ENCODE assay signal across 17 mouse cellular contexts in genomic region chr15:22548711-22549271, GRCm38 (mm10). TPM values are rescaled to one million over a fixed set of nuclear protein-coding genes. Genes with fewer than 3 reads are reported as not detected.
DNase-seq lines count a peak whose midpoint lies in the region; ATAC-seq lines count a peak whose summit lies in the region.
"Had no signal": no experiment of that assay in that cellular context is flagged by ENCODE, and none has a peak within 500 bp of the region (broad histone marks: within the 10 kb centered on the region; RNA-seq: fewer than 3 reads in every experiment).

Gene Cdh18, plus strand, starts transcription at chr15:22549022.

- no peaks in the 10 kb centered on the region; the same call in 1 of the 2 replicates for H3K4me1 ChIP-seq in embryonic facial prominence, embryonic 14.5 days (ENCODE audit: control insufficient read depth, insufficient read depth, low read length)
- no peaks in the 10 kb centered on the region for H3K4me1 ChIP-seq in embryonic facial prominence, embryonic 10.5 days
- peaks cover 2% of the 10 kb centered on the region for H3K4me1 ChIP-seq in midbrain, embryonic 16.5 days (ENCODE audit: control insufficient read depth, insufficient read depth, low read length)
- H3K4me1 ChIP-seq: limb, embryonic 15.5 days had no signal

- no peaks in the 10 kb centered on the region for H3K27me3 ChIP-seq in embryonic facial prominence, embryonic 14.5 days (replicated peaks; ENCODE audit: control insufficient read depth, insufficient read depth, low read length)
- no peaks in the 10 kb centered on the region for H3K27me3 ChIP-seq in embryonic facial prominence, embryonic 10.5 days (replicated peaks; ENCODE audit: low read depth, poor library complexity, severe bottlenecking)
- no peaks in the 10 kb centered on the region for H3K27me3 ChIP-seq in midbrain, embryonic 16.5 days (ENCODE audit: control insufficient read depth, insufficient read depth, low read depth, low read length)
- H3K27me3 ChIP-seq: limb, embryonic 15.5 days had no signal

- H3K9me3 ChIP-seq in embryonic facial prominence, embryonic 14.5 days (ENCODE audit: control insufficient read depth, low read length), result no peaks in the 10 kb centered on the region
- no peaks in the 10 kb centered on the region for H3K9me3 ChIP-seq in embryonic facial prominence, embryonic 10.5 days
- no peaks in the 10 kb centered on the region for H3K9me3 ChIP-seq in midbrain, embryonic 16.5 days (replicated peaks; ENCODE audit: control insufficient read depth, low read length, poor library complexity, severe bottlenecking)
- H3K9me3 ChIP-seq: limb, embryonic 15.5 days had no signal

- no peak within 1 kb of the TSS for H3K27ac ChIP-seq in embryonic facial prominence, embryonic 14.5 days (replicated peaks; ENCODE audit: low read depth, low read length)
- no peak within 1 kb of the TSS for H3K27ac ChIP-seq in embryonic facial prominence, embryonic 10.5 days (replicated peaks)
- H3K27ac ChIP-seq in midbrain, embryonic 16.5 days (ENCODE audit: low read length), result 0 out of 2 replicates have a peak within 1 kb of the TSS, but pooled peaks have one; percentile 15
- H3K27ac ChIP-seq: limb, embryonic 15.5 days had no signal

- no peak within 1 kb of the TSS for H3K9ac ChIP-seq in embryonic facial prominence, embryonic 14.5 days (ENCODE audit: low read depth, low read length)
- H3K9ac ChIP-seq in midbrain, embryonic 16.5 days (ENCODE audit: low read depth, low read length), result no peak within 1 kb of the TSS
- H3K9ac ChIP-seq: limb, embryonic 15.5 days; lung, embryonic 14.5 days had no signal

- peak within 1 kb of the TSS; percentile 5; the same call in 1 of the 2 replicates for H3K4me3 ChIP-seq in embryonic facial prominence, embryonic 14.5 days (ENCODE audit: low read depth, low read length)
- no peak within 1 kb of the TSS for H3K4me3 ChIP-seq in embryonic facial prominence, embryonic 10.5 days
- H3K4me3 ChIP-seq in midbrain, embryonic 16.5 days (ENCODE audit: low read depth, low read length), result peak within 1 kb of the TSS; percentile 19
- H3K4me3 ChIP-seq: limb, embryonic 15.5 days had no signal

- 45% methylated on average over 5 of the region's 5 CpGs for WGBS in embryonic facial prominence, embryonic 14.5 days
- WGBS in embryonic facial prominence, embryonic 10.5 days, result 54% methylated on average over 5 of the region's 5 CpGs
- WGBS in midbrain, embryonic 16.5 days, result 28% methylated on average over 5 of the region's 5 CpGs

- no peaks in the 10 kb centered on the region for H3K36me3 ChIP-seq in embryonic facial prominence, embryonic 14.5 days (ENCODE audit: control insufficient read depth, insufficient read depth, low read length)
- H3K36me3 ChIP-seq in embryonic facial prominence, embryonic 10.5 days (replicated peaks), result no peaks in the 10 kb centered on the region
- H3K36me3 ChIP-seq in midbrain, embryonic 16.5 days (ENCODE audit: control insufficient read depth, insufficient read depth, low read length), result no peaks in the 10 kb centered on the region
- H3K36me3 ChIP-seq: limb, embryonic 15.5 days had no signal

- no peak for ATAC-seq in embryonic facial prominence, embryonic 14.5 days (ENCODE audit: low read depth)
- peak; percentile 68 for ATAC-seq in midbrain, embryonic 16.5 days

- peak within 1 kb of the TSS; percentile 10; the same call in 1 of the 2 replicates for H3K4me2 ChIP-seq in embryonic facial prominence, embryonic 14.5 days (ENCODE audit: low read depth, low read length)
- peak within 1 kb of the TSS; percentile 42 for H3K4me2 ChIP-seq in midbrain, embryonic 16.5 days (ENCODE audit: low read length)
- H3K4me2 ChIP-seq: limb, embryonic 15.5 days; lung, embryonic 14.5 days had no signal

- DNase-seq in embryonic facial prominence, embryonic 14.5 days (ENCODE audit: low spot score), result peak; percentile 2
- DNase-seq in embryonic facial prominence, embryonic 10.5 days (ENCODE audit: low spot score), result no peak
- DNase-seq in layer of hippocampus, postnatal 36 days, result no peak
- no peak for DNase-seq in layer of hippocampus, postnatal 14 days (ENCODE audit: low spot score in 2 of 2)
- no peak for DNase-seq in left cerebral cortex, adult 8-10 months (ENCODE audit: low spot score in 2 of 2)
- DNase-seq in kidney, adult 18-20 months, result no peak
- no peak for DNase-seq in cerebellum, adult 11 months
- DNase-seq: cerebellum, adult 9-11 months; heart, postnatal 14 days; kidney, adult 11 months; kidney, postnatal 36 days; lung, embryonic 14.5 days had no signal

RNA-seq across cellular contexts. Expression of gene Cdh18, which starts in this region (rescaled TPM):
- polyA plus RNA-seq in embryonic facial prominence, embryonic 14.5 days (2014; fragmentation: Nextera tagmentation; extraction: Ambion mirVana), result 1.4 and 2.3 TPM in 2 replicates
- polyA plus RNA-seq in embryonic facial prominence, embryonic 10.5 days (2016; fragmentation: Nextera tagmentation; extraction: Ambion mirVana), result 0.09 and 0.10 TPM in 2 replicates
- 10 to 100 TPM; 10.2 to 10.7 TPM for total RNA-seq in layer of hippocampus, postnatal 36 days (2021)
- total RNA-seq in layer of hippocampus, postnatal 14 days (2021), result 1 to 10 TPM; 6.5 to 8.7 TPM
- total RNA-seq in left cerebral cortex, adult 8-10 months (2022), result 10 to 100 TPM; 33.5 to 40.2 (median 36.0) TPM
- 8.3 and 10.1 TPM in 2 replicates for polyA plus RNA-seq in midbrain, embryonic 16.5 days (2015; fragmentation: Nextera tagmentation; extraction: Ambion mirVana)
- total RNA-seq: gastrocnemius, adult 8-10 months; heart, adult 8-10 months; heart, postnatal 14 days; megakaryocyte, adult 5-6 weeks had no signal
